Mouse (Mus musculus) urinary bladder, postnatal 10 days (tissue): ENCODE results near the gene Fam120a.

ENCODE experiments used
- DNase-seq: peaks from one replicate; pipeline ENCODE4 v3.0.0; 2022; ENCODE audit warnings: low spot score

The Fam120a gene

DNA sequence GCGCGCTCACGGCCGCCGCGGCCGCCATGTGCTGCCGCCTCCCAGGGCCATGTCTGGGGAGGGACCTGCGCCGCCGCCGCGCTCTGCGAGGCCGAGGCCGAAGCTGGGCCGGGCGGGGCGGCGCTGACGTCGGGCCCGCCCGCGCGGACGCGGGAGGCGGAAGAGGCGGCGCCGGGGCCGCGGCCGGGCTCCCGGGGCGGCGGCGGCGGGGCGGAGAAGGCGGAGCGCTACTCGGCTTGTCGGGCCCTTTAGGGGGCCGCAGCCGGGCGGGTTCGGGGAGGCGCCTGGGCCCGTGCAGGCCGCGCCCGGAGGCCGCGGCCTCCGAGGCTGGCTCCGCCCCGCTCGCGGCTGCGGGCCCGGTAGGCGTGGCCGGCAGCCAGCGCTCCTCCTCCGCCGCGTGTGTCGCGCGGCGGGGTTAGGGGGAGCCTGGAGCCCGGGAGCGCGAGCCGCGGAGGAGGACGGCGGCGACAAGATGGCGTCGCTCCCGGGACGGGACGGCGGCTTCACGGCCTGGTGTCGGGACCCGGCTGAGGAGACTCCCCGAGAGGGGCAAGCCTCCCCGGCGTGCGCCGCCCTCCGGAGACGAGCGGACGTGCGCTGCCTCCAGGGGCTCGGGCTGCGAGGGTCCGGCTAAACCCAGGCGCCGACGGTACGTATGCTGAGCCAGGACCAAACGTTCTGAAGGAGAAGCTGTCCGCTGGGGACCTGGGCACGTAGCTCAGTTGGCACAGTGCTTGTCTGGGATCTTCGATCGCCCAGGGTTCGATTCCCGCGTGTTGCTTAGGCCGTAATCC, at the start of gene Fam120a:
Gene Fam120a (minus strand): TSS at position 62 of the 794 bp plus-strand sequence.
- peak; percentile 47 for DNase-seq

DNA sequence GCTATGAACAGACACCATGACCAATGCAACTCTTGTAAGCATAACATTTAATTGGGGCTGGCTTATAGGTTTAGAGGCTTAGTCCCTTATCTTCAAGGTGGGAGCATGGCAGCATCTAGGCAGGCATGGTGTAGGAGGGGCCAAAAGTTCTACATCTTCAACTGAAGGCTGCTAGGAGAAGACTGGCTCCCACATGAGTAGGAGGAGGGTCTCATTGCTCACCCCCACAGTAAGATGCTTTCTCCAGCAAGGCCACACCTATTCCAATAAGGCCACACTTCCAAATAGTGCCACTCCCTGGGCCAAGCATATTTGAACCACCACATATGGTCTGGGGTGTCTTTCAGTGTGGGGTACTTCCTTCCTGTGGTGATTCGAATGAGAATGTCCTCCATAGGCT, 49.6 kb upstream of the Fam120a start:
- DNase-seq = no peak

DNA sequence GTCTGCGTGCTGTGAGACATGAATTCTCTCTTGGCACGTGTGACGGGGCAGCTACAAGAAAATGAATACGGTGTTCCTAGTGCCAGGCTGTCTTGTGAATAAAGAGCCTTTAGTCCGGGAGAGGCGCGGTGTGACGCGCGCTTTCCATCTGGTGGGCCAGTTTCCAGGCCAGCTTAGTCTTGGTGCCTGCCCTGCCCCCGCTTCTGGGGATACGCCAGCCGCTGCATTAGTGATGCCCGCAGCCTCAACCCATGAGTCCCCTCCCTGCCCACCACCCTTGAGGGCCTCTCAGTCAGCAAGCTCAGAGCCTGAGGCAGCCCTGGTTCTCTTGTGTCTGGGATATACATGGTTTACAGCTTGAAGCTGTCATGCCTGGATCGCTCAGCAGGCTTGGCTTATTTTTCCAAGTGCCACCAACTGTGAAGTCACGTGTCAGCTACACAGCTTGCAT, 48.5 kb upstream of the Fam120a start:
- peak; percentile 45 for DNase-seq

DNA sequence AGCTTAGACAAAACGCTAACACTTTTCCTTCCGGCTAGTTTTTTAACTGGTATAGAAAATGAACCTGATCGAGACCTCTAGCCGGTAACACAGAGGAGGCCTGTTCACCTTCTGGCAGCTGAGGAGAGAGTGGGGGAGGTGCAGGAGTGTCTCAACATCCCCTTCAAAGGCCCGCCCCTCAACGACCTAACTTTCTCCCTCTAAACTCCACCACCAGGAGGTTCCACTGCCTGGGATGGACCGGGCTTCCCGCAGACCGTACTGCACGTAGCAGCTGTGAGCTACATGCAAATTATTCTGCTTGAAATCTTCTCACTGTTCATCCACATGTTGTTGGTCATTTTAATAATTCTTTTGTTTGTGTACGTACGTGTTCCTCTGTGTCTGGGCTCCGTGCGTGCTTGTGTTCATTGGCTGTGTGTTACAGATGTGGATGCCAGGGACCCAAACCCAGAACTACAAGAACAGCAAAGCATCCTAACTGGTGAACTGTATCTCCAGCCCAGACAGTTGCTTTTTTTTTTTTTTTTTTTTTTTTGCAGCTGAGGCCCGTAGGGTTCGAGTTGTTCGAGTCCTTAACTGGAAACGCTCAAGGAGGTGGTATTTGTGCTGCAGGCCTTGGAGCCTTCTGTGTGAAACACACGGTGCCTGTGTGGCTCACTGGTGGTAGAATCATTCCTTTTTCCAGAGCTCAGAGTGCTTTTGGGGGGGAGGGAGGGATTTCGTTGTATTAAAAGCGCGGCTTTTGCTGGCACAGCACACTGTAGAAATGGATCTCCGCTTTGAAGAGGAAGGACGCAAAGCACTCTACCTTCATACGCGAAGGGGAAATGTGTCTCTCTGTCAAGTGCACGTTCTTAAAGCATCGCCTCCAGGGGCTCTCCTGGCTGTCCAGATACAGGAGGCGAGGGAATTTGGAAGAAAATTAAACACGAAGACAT, 47.8 kb upstream of the Fam120a start:
- no peak for DNase-seq

DNA sequence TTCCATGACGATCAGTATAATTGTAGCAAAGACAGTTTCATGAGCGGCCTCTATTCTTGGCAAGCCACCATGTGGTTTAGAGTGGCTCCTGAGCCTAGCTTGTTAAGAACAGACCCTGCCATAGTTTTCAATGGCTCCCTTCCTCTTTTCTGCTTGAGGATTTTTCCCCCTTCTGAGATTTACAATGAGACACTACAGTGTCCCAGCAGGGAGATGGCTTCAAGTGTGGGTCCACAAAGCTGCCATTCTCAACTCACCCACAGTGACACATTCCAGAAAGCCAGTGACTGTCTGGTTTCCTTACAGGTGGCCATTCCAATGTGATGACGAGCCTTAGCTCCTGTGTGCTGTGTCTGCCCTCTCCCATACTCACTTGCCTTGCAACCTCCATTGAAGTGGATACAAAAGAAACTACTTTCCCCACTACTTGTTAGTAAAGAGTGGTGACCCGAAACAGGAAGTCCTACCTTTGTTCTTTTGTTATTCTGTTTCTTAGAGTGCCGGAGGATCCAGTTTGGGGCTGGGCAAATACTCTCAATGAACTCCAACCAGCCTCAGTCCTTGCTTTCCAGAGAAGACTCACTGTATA, 45.5 kb upstream of the Fam120a start:
- no peak for DNase-seq

DNA sequence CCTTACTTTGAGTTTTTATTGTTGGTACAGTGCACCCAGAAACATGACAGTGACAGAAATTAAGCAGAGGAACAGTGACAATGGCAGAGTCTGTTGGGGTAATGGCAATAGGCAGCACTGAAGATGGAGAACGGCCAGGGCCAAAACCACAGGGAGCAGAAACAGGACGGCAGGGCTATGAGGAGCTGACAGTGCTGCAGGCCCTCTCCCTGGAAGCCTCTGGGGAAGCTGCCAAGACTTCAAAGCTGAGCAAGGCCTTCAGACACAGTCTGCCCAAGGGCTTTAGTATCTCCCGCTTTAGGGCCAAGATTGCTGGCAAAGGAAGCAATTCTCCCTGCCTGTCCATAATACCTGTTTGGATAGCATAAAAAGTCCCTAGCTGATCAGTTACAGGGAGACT, 33.9 kb upstream of the Fam120a start:
- DNase-seq = no peak

DNA sequence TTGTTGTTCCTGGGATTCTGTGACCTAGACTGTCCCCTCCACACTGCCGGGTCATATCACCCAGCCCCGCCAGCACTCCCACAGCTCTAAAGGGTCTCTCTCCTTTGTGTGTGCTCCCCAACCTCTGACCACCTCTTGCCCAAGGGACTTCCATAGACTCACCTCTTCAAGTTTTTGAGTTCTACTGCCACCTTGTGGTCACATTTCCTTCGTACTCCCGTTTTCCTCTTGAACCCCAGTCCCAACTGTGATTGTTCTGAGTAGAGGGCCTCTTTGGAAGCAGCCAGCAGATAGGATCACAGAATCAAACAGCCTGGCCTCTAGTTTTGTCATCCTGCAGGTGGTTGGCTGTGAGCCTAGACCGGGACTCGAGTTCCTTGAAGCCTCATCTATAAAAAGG, 30.8 kb upstream of the Fam120a start:
- no peak for DNase-seq

DNA sequence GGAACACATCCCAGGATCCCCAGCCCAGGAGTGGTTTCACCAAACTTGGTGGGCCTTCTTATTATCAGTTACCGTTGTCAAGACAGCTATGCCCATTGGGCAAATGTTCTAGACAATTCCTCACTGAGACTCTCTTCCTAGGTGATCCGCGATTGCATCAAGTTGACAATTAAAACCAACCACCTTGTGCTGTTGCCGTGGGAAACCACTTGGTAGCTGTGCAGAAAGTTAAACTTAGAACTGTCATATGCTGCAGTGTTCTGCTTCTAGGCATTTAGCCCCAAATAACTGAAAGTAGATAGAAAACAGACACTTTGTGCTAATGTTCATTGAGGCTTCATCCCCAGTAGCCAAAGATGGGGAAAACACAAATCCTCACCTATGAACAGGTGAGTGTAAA, 28.9 kb upstream of the Fam120a start:
- DNase-seq = no peak

DNA sequence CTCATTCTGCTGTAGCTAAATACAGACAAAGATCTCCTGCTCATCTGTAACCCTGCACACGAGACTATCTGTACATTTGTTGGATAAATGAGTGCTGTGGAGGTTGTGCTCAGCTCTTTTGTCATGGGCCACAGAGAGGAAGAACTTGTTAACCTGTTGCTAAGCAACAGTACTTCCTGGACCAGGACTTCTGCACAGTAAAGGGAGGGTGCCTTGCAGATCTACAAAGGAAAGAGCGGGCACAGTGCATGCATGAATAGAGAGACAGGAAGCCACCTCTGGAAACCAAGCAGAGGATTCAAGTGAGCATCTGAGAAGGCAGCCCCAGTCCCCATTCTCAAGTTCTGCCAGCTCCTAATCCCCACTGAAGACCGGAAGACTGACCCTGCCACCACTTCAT, 27.1 kb upstream of the Fam120a start:
- no peak for DNase-seq

DNA sequence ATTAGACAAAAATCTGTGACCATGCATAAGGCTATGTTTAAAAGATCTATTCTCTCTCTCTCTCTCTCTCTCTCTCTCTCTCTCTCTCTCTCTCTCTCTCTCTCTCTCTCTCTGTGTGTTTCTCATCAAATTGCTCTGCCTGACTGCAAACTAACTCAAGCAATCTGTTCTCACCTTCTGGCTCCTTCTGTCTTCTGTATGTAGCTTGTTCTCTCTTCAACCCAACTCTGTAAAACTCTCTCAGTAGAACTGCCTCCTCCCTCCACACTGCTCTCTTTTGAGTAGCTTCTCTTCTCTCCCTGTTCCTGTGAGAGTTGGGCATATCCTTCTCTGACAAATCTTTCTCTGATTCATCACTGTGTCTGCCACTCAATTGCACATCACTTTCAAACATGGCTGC, 25.1 kb upstream of the Fam120a start:
- no peak for DNase-seq

DNA sequence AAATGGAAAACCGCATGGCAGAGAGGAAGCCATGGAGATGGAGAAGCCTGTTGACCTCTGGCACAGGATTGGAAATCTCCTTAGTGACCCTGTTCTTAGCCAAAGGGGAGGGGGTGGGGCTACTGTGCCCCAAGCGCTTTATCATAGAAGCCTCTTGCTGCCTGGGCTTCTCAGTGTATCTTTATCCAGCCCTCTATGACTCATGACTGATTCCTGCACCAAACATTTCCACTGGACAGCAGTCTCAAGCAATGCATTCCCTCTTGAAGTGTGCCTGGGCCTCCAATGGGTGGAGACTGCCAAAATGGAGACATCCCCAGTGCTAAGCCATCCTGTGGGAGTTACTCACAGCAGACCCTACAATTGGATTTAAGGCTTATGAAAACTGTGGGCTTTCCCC, 22.3 kb upstream of the Fam120a start:
- DNase-seq = no peak

DNA sequence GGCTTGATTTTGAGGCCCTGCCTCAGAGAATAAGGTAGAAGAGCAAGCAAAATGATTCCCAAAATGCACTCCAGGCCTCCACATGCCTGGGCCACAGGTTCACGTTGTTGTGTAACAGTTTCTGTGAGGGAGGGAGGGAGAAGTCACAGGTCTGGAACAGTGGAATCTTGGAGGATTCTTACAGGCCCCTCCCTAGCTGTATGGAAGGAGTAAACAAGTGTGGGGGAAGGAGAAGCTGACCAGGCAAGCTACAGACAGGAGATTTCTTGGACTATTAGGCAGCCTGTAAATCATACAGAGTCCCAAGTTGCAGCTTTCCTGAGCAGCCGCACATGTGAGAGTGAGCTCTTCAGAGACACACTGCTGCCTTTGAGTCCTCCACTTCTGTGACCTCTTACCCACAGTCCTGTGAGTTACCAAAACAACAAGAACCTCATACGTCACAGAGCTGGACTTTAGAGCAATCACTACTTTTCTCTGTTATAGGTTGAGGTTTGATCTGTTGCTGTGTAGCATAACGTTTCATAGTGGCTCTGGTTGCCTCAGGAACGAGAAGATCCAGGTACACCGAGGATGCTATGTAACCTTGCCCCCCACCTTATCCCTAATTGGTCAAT, 14.8 kb upstream of the Fam120a start:
- no peak for DNase-seq

DNA sequence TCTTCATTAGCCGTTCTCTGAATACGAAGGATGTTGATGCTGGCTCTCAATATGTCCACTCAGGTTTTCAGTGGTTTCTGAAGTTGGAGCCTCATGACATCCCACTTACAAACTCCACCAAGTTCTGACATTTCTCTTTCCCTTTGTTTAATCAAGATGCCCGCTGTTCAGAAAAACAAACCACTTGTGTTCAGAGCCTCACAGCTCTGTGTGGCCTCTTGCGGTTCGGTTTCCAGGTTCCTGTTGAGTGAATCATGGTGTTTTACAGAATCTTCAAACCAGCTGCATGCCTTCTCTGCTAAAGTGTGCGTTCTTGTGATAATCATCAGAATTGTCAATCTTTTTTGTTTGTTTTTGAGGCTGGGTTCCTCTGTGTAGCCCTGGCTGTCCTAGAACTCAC, 11.3 kb upstream of the Fam120a start:
- DNase-seq = no peak

DNA sequence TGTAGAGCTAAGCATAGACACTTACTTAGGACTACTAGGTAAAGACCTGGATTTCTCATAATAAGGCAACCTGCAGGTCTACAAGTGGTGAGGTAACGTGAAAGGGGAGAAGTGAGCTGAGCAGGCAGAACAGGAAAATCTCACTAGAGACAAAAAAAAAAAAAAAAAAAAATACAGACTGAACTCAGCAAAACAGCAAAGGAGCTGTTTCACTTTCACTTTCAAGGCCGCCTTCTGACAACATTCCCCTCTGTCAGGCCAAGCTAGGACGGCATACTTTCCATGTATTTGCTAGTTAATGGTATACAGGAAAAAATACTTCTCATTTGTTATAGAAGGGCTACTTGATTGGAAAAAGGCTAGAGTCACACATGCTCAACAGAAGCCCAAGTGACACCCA, 10.0 kb upstream of the Fam120a start:
- DNase-seq = no peak

DNA sequence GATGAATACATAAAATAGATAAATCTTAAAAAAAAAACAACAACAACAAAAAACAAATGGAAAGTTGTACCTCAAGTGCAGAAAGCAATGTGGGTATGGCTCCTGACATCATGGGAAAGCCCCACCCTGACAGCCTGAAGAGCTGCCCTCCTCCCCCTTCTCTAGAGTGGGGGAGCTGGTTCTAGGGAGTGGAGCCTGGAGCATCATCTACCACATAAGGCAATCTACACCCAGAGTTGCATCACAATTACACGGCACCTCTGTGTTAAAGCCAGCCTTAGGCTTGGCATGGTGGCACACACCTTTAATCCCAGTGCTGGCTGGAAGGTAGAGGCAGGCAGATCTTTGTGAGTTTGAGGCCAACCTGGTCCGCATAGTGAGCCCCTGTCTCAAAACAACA, 6.9 kb upstream of the Fam120a start:
- DNase-seq = no peak

DNA sequence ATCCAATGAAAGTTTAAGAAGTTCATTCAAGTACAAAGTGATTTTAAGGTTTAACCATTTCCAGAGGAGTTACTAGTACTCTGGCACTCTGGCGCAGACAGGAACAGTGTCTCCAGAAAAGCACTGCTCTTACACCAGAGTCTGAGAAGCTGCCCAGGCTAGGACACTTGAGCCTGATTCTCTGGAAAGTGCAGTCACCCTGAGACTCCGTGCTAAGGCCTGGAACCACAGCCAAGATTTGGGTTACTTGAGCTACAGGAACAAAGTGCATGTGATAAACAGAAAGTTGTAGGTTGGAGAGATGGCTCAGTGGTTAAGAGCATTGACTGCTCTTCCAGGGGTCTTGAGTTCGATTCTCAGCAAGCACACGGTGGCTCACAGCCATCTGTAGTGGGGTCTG, 6.4 kb upstream of the Fam120a start:
- DNase-seq = no peak

DNA sequence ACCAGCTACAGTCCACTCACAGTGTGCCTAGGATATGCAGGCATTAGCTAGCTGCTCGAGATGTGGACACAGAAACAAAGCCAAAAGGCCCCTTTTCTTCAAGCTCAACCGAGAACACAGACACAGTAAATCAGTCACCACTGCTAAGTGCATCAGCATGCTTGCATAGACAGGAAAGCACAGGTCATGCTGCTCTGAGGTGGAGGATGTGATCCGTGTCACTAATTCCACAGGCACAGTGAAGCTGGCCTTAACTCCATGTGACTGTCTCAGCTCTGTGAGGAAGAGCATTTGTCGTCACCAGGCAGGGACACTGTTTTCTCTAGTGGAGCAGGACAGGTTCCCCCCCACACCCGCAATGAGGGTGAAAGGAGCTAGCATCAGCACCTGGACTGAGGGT, 5.4 kb upstream of the Fam120a start:
- no peak for DNase-seq

DNA sequence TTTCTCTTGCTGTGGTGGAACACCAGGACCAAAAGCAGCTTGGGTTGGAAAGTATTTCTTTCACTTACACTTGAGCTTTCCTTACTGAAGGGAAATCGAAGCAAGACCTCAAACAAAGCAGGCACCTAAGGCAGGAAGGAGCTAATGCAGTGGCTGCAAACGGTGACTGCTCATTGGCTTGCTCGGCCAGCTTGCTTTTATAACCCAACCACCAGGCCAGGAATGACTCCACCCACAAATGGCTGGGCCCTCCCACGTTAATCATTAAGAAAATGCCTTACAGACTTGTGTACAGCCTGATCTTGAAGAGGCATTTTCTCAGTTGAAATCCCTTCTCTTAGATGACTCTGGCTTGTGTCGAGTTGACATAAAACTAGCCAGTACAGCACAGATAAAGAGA, 3.2 kb upstream of the Fam120a start:
- no peak for DNase-seq

DNA sequence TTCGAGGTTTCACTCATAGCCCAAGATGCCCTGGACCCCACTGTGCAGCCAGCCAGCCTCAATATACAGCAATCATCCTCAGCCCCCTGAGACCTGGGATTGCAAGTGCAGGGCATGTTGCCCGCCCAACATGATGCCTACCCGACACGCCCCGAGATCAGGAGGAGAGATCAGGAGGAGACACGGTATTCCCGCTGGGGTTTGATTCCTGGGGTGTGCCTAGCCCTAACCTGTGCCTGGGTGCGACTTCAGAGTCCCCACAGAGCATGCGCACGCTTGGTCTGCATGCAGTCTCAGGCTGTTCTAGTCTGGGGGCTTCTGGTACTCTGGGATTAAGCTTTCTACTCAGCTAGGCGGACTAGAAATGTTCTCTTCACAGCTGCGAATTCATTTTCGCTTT, 2.7 kb upstream of the Fam120a start:
- DNase-seq = no peak

DNA sequence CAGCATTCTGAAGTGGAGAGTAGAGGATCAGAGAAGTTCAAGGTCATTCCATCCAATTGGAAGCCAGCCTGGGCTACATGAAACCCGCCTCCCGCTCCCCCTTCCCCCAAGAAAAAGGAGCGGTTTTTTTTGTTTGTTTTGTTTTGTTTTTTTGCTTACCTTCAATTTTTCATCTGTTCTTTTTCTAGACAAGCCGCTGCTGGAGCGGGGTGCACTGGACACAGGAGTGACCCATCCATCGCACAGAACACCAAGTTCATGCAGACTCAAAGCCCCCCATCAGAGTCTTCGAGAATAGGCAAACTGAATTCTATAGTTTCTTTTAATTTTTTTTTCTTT, 902 bp upstream of the Fam120a start:
- DNase-seq = no peak

DNA sequence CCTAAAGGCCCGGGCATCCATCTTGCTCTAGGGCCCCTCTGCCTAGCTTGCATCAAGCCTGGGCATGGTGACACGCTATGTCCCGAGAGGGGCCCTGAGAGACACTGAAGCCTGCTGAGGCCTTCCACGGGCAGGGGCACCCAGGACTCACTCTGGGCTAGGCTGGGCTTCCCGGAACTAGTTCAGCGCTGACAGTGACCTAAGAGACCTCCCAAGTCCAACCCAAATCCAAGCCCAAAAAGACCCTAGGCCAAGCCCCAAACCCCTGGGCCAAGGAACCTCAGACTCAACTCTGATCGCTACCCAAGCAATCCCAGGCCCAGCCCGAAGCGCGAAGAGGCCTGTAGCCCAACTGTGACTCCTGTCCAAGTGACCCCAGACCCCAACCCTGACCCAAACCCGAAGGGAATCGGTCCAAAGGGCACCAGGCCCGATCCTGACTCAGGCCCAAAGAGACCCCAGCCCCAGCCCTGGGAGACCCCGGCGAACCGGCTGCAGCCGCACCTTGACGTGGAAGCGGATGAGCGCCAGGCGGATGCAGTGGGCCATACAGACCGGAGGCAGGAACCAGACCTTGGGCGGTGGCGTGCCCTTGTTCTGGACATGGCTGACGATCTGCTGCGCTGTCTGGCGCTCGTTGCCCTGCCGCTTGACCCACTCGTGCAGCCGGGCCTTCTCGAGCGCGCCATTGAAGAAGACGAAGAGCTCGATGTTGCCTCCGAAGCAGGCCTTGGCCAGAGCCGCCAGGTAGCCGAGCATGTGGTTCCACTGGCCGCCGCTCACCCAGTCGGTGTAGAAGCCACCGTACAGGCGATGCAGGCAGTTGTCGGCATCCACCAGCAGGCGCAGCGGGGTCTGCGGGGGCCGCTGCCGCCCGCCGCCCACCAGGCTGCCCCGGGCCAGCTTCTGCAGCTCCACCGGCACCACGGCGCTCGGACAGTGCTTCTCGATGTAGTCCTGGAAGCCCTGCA, 681 bp downstream of the Fam120a start:
- no peak for DNase-seq
